Mouse (Mus musculus) cerebellum, adult 11 months (tissue): ENCODE results near the gene Trpc6.
A peak's percentile ranks its signal among the peaks of the same experiment; 100 is the strongest.

Source experiments
- DNase-seq: peaks from one replicate; pipeline ENCODE4 v3.0.0; 2022

The Trpc6 gene

GRCm38 (mm10) chr9:8544041-8544794 is at the start of gene Trpc6:
Gene Trpc6 (plus strand): TSS chr9:8544142.
- no peak for DNase-seq

DNA sequence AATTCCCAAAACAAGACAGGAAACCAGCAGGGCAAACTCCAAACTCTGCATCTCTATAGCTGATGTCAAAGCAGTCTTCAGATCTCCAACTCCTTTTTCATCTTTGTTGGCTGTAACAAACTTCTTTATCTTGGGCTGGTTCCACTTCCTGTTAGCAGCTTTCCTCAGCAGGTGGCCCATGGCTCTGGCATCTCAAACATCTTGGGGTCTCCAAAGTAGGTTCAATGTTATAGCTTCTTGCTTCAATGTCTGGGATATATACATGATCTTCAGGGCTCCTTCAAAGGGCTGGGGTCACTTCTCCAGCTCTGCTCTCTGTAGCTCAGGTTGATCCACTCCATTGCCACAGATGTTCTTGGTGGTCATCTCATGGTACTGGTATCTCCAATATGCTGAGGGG is 23.0 kb upstream of the Trpc6 start:
- no peak for DNase-seq

GRCm38 (mm10) chr9:8533670-8534069 is 10.3 kb upstream of the Trpc6 start:
- DNase-seq: no peak

- no peak for DNase-seq
These were observed 1.3 kb downstream of the Trpc6 start for GRCm38 (mm10) chr9:8545236-8545635.

DNA sequence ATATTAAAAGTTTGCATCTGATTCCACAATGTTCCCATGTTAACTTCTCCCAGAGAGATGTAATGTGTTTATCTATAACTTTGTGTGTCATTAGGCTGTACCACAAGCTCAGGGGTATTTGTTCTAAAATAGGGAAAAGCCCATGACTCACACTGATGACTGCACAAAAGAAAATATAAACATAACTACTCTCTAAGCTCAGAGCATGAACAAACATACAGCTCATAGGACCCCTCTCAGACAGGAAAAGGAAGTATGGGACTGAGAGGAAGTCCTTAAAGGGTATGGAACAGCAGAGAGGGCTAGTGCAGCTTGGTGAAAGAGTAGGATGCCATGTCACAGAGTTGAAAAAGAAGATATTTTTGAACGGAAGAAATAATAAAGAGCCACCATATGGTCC is 14.6 kb downstream of the Trpc6 start:
- no peak for DNase-seq

DNA sequence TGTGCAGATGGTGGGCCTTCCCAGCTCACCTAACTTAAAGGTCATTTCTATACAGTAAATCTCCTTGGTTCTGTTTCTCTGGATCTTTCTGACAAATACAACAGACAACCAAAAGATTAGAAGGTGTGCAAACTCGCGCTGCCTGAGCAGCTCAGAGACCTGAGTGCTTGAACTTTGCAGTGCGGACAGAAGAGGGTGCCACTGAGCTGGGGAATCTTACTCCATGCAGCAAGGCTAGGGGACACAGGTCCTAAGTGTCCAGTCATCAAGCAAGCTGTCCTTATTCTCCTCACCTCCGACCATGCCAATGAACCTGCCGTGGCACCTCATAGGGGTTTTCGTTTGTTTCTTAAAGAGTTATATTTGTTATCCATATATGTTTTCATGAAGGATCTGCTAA is 48.7 kb downstream of the Trpc6 start:
- DNase-seq: peak; percentile 2

- peak; percentile 38 for DNase-seq
These were observed 53.1 kb downstream of the Trpc6 start for GRCm38 (mm10) chr9:8597089-8597488.

- no peak for DNase-seq
These were observed 63.0 kb downstream of the Trpc6 start for GRCm38 (mm10) chr9:8606816-8607491.

DNA sequence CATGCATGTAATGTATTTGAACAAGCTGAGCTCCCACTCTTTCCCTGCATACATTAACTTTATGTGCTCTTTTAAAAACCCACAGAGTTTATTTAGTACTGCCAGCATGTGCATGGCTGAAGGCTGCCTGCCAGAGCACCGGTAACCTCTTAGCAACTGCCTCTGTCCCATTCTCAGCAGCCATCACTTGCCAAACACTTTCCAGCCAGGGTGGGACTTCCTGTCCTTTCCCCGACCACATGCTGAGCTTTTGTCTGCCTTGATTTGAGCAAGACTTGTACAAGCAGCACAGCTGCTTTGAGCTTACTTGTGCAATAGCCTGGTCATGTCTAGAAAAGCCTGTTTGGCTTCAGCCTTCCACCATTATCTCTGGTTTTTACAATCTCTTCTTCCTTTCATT is 90.4 kb downstream of the Trpc6 start:
- DNase-seq: no peak

- no peak for DNase-seq
These were observed 99.5 kb downstream of the Trpc6 start for GRCm38 (mm10) chr9:8643453-8643852.

GRCm38 (mm10) chr9:8655347-8655746 is 111.4 kb downstream of the Trpc6 start:
- DNase-seq: no peak

GRCm38 (mm10) chr9:8672944-8673343 is 129.0 kb downstream of the Trpc6 start:
- no peak for DNase-seq

- DNase-seq: no peak
These were observed 132.7 kb downstream of the Trpc6 start for GRCm38 (mm10) chr9:8676607-8677006.

GRCm38 (mm10) chr9:8693177-8693576 is 149.2 kb downstream of the Trpc6 start:
- no peak for DNase-seq

GRCm38 (mm10) chr9:8700669-8701068 is 156.7 kb downstream of the Trpc6 start:
- DNase-seq: peak; percentile 36

DNA sequence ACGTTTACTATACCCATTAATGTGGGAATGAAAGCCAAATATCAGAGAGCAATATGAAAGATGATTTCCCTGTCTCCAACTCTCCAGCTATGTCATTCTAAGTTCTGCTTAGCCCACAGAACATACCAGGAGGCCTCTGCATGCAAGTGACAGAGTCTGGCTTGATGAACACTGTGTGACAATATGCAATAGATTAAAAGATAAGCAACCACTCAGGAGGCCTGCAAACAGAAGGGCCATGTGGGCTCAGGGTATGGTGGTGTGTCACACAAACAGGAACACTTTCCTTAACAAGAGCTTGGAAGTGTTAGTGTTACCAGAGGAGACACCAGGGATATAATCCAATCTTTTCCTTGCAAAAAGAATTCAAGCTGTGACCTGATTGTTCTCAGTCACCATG is 159.6 kb downstream of the Trpc6 start:
- DNase-seq: no peak

DNA sequence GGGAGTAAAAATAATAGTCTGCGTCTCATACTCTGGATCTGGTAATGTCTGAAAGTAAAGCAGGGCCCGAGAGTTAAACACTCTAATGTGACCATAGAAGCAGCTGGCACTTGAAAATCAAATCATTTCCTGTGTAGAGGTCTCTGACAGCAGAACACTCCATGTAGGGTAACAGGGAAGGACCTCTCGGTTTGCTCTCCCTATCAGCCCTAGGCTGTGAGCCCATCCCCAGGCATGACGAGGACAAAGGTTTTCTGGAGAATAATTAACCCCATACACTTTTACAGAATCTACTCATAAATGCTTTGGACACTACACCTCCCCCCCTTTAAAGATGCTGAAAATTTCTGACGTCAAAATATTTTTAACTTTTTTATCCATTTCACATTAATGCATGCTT is 160.0 kb downstream of the Trpc6 start:
- no peak for DNase-seq

- DNase-seq: no peak
These were observed 166.3 kb downstream of the Trpc6 start for GRCm38 (mm10) chr9:8710052-8710739.

DNA sequence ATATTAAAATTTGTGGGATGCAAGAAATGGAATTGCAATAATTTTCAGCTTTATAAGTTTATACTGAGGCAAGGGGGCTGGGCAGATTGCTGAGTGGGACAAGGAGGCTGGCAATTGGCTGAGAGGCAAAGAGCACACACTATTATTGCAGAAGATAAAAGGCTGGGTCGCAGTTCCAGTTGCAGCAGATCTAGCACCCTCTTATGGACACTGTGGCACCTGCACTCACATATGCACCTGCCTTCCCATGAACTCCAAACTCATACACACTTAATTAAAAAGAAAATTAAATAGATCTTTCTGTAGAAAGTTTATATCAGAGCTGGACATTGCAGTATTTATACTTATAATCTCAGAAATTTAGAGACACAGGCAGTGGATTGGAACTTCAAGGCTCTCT is 175.1 kb downstream of the Trpc6 start:
- DNase-seq: no peak

- DNase-seq: no peak
These were observed 185.1 kb downstream of the Trpc6 start for GRCm38 (mm10) chr9:8729056-8729455.
